Mouse (Mus musculus): ENCODE measurements around the gene Zfp607a. TPM values are rescaled to one million over a fixed set of nuclear protein-coding genes. Genes with fewer than 3 reads are reported as not detected.
"Not testable (repeated sequence)": the region's sequence is repeated elsewhere in the genome, so short reads cannot be mapped to it uniquely, and the experiment has no call there.

Zfp607a gene
- polyA plus RNA-seq, 1 experiment from 2014 or later = 3.7 TPM

DNA sequence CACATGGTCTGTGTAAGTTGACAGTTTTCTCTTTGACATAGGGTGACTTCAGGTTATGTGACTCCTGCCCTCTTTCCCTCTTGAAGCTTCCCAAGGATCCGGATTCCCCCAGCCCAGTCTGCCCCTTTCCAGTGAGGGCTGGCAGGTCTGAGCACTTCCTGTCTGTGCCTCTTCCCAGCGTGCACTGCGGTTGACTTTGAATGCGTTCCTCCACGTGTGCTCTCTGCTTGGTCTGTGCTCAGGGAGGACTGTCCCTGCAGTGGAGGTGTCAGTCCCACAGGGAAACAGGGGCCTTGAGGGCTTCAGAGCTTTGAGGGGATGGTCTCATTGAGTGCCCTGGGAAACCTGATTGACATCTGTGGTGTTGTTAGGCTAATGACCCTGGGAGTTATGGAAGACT lies 5.3 kb downstream of the Zfp607a start:
- not testable (repeated sequence) for H3K9me3 ChIP-seq (replicated peaks); H3K27me3 ChIP-seq (replicated peaks); H3K9ac ChIP-seq; ATAC-seq (ENCODE audit: insufficient number of reproducible peaks, low FRiP score); H3K4me3 ChIP-seq; H3K4me2 ChIP-seq; H3K27ac ChIP-seq (ENCODE audit: poor library complexity, severe bottlenecking)
- Histone ChIP-seq H3K36me3 (peaks cover 39% of the 10 kb centered on the region), H3K4me1 (replicated peaks) (peaks cover 12% of the 10 kb centered on the region)
- 84% methylated on average over 5 of the region's 5 CpGs for WGBS

- Histone ChIP-seq H3K9ac (no peak overlapping the region), H3K4me2 (no peak overlapping the region), H3K9me3 (replicated peaks) (peaks cover 11% of the 10 kb centered on the region; the same call in 1 of the 2 replicates), H3K36me3 (peaks cover 63% of the 10 kb centered on the region), H3K4me3 (no peak overlapping the region), H3K27ac (ENCODE audit: poor library complexity, severe bottlenecking) (no peak overlapping the region), H3K27me3 (replicated peaks) (no peaks in the 10 kb centered on the region), H3K4me1 (replicated peaks) (no peaks in the 10 kb centered on the region)
- no peak for ATAC-seq (ENCODE audit: insufficient number of reproducible peaks, low FRiP score)
- WGBS = 83% methylated on average over 4 of the region's 4 CpGs
Measured at GRCm38 (mm10) chr7:27881721-27882120, 24.4 kb downstream of the Zfp607a start.

GRCm38 (mm10) chr7:27900601-27901000 lies 43.3 kb downstream of the Zfp607a start:
- Histone ChIP-seq H3K9ac (no peak overlapping the region), H3K4me1 (replicated peaks) (no peaks in the 10 kb centered on the region), H3K36me3 (0 out of 2 replicates have a peak, but pooled peaks cover 7% of the 10 kb centered on the region), H3K4me2 (no peak overlapping the region), H3K27me3 (replicated peaks) (no peaks in the 10 kb centered on the region), H3K9me3 (replicated peaks) (peaks cover 7% of the 10 kb centered on the region), H3K27ac (ENCODE audit: poor library complexity, severe bottlenecking) (no peak overlapping the region), H3K4me3 (no peak overlapping the region)
- WGBS = 85% methylated on average over 4 of the region's 4 CpGs
- no peak for ATAC-seq (ENCODE audit: insufficient number of reproducible peaks, low FRiP score)

GRCm38 (mm10) chr7:27905061-27905848 lies 47.9 kb downstream of the Zfp607a start:
- H3K4me3 ChIP-seq = no peak overlapping the region
- no peaks in the 10 kb centered on the region for H3K4me1 ChIP-seq (replicated peaks)
- 69% methylated on average over 11 of the region's 11 CpGs for WGBS
- no peaks in the 10 kb centered on the region for H3K27me3 ChIP-seq (replicated peaks)
- no peak for ATAC-seq (ENCODE audit: insufficient number of reproducible peaks, low FRiP score)
- peaks cover 22% of the 10 kb centered on the region for H3K36me3 ChIP-seq
- no peak overlapping the region for H3K27ac ChIP-seq (ENCODE audit: poor library complexity, severe bottlenecking)
- H3K4me2 ChIP-seq = no peak overlapping the region
- H3K9ac ChIP-seq = no peak overlapping the region
- peaks cover 7% of the 10 kb centered on the region for H3K9me3 ChIP-seq (replicated peaks)

DNA sequence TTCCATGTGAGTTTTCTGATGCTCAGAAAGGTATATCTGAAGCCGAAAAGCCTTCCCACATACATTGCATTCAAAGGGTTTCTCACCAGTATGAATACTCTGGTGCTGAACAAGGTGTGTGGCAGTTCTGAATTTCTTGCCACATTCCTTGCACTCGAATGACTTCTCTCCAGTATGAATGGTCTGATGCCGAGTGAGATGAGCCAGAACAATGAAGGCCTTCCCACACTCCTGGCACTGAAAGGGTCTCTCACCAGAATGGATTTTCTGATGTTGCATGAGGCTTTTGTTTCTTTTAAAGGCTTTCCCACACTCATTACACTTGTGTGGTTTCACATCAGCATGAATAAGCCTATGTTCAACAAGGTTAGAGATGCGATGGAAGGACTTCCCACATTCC lies 53.6 kb downstream of the Zfp607a start:
- H3K36me3 ChIP-seq = peaks cover 39% of the 10 kb centered on the region
- H3K4me1 ChIP-seq (replicated peaks); ATAC-seq (ENCODE audit: insufficient number of reproducible peaks, low FRiP score); H3K9ac ChIP-seq; H3K9me3 ChIP-seq (replicated peaks); H3K27ac ChIP-seq (ENCODE audit: poor library complexity, severe bottlenecking); H3K4me2 ChIP-seq; H3K27me3 ChIP-seq (replicated peaks); H3K4me3 ChIP-seq: not testable (repeated sequence)
- WGBS = 90% methylated on average over 4 of the region's 4 CpGs

DNA sequence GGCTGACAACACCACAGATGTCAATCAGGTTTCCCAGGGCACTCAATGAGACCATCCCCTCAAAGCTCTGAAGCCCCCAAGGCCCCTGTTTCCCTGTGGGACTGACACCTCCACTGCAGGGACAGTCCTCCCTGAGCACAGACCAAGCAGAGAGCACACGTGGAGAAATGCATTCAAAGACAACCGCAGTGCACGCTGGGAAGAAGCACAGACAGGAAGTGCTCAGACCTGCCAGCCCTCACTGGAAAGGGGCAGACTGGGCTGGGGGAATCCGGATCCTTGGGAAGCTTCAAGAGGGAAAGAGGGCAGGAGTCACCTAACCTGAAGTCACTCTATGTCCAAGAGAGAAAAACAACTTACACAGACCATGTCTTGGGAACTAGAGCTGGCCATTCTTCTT lies 69.7 kb downstream of the Zfp607a start:
- peaks cover 21% of the 10 kb centered on the region for H3K36me3 ChIP-seq
- H3K4me3 ChIP-seq; ATAC-seq (ENCODE audit: insufficient number of reproducible peaks, low FRiP score); H3K4me2 ChIP-seq; H3K9ac ChIP-seq; H3K9me3 ChIP-seq (replicated peaks); H3K27ac ChIP-seq (ENCODE audit: poor library complexity, severe bottlenecking); H3K27me3 ChIP-seq (replicated peaks); H3K4me1 ChIP-seq (replicated peaks): not testable (repeated sequence)
- 40% methylated on average over 4 of the region's 4 CpGs for WGBS

DNA sequence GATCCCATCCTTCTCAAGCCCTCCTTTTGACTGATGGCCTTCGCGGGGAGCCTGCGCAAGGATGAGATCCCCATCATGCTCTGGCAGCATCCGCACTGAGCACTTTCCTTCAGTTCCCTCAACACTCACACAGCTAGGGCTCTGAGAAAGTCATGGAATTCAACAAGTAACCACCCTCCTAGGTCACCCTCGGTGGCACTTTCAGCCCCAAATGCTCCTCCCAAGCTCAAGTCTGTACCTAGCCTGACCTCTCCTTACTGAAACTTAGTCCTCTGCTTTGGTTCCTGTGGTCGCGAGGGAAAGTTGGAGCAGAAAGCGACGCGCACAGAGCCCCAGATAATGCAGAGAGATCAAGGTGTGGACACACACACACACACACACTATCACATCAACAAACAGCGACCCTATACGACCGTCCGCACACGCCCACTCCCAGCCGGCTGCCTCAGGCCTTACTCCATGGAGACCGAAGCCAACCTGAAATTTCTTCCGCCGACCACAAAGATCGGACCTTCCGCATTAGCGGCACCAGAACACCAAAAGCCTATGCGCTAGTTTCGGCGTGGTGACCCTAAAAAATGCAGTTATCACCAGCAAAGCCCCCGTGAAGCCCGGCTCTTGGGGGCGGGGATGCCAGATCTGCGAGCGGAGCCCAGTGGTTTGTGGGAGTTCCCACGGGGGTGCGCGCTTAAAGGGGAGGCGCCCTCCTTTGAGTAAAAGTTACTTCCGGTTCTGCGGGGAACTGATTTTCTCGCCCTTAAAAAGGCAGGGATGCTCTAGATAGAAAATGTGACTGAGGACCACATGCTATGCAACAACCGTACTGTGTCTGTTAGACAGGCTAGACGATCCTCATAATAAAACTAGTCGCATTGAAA lies 71.7 kb downstream of the Zfp607a start, which contains the start of gene Zfp974:
Gene Zfp974, minus strand, starts transcription at position 643 of the 878 bp plus-strand sequence.
- Histone ChIP-seq H3K27me3 (replicated peaks) (no peaks in the 10 kb centered on the region), H3K4me1 (replicated peaks) (peaks cover 11% of the 10 kb centered on the region; the same call in 1 of the 2 replicates), H3K9me3 (replicated peaks) (no peaks in the 10 kb centered on the region), H3K9ac (peak within 1 kb of the TSS; percentile 84), H3K4me3 (peak within 1 kb of the TSS; percentile 83), H3K27ac (ENCODE audit: poor library complexity, severe bottlenecking) (no peak within 1 kb of the TSS), H3K36me3 (peaks cover 15% of the 10 kb centered on the region), H3K4me2 (peak within 1 kb of the TSS; percentile 92)
- WGBS = 5% methylated on average over 40 of the region's 40 CpGs
- ATAC-seq (ENCODE audit: insufficient number of reproducible peaks, low FRiP score) = peak; percentile 79; the same call in 1 of the 2 replicates

Other genes with a start within 250 kb of the Zfp607a start
- gene Ttc9b, start 203.6 kb upstream of the Zfp607a start, polyA plus RNA-seq (2016; fragmentation: Nextera tagmentation; extraction: Ambion mirVana) = 0.09 TPM in 1 of 2 replicates, not detected in the other
- gene Map3k10, start 182.9 kb upstream of the Zfp607a start, polyA plus RNA-seq (2016; fragmentation: Nextera tagmentation; extraction: Ambion mirVana) = 8.8 and 9.8 TPM in 2 replicates
- 1.7 and 2.8 TPM in 2 replicates for gene Zfp607b, start 168.2 kb upstream of the Zfp607a start, polyA plus RNA-seq (2016; fragmentation: Nextera tagmentation; extraction: Ambion mirVana)
- gene Zfp60, start 126.1 kb upstream of the Zfp607a start, polyA plus RNA-seq (2016; fragmentation: Nextera tagmentation; extraction: Ambion mirVana) = 20.2 TPM in 2 replicates
- gene Zfp626, start 50.3 kb upstream of the Zfp607a start, polyA plus RNA-seq (2016; fragmentation: Nextera tagmentation; extraction: Ambion mirVana) = 1.3 and 1.4 TPM in 2 replicates
- gene Zfp59, start 18.9 kb upstream of the Zfp607a start, polyA plus RNA-seq (2016; fragmentation: Nextera tagmentation; extraction: Ambion mirVana) = 5.6 and 6.6 TPM in 2 replicates
- 8.4 and 8.5 TPM in 2 replicates for gene Zfp974, start 71.9 kb downstream of the Zfp607a start, polyA plus RNA-seq (2016; fragmentation: Nextera tagmentation; extraction: Ambion mirVana)
- 13.9 TPM in 2 replicates for gene Zfp780b, start 121.6 kb downstream of the Zfp607a start, polyA plus RNA-seq (2016; fragmentation: Nextera tagmentation; extraction: Ambion mirVana)
- gene Zfp850, start 156.6 kb downstream of the Zfp607a start, polyA plus RNA-seq (2016; fragmentation: Nextera tagmentation; extraction: Ambion mirVana) = 2.1 and 2.8 TPM in 2 replicates
- gene Psmc4, start 192.6 kb downstream of the Zfp607a start, polyA plus RNA-seq (2016; fragmentation: Nextera tagmentation; extraction: Ambion mirVana) = 236 and 237 TPM in 2 replicates
- not detected in 2 replicates for gene Fcgbp, start 213.7 kb downstream of the Zfp607a start, polyA plus RNA-seq (2016; fragmentation: Nextera tagmentation; extraction: Ambion mirVana)